Mouse (Mus musculus): ENCODE results near the gene Cdk14.

GRCm38 (mm10) chr5:5185987-5186742 is 233.9 kb downstream of the Cdk14 start:
- TF ChIP-seq CTCF (IDR thresholded peaks at IDR 0.05; ENCODE audit: borderline replicate concordance, insufficient read depth, low read depth, low read length) (no peak), POLR2A (IDR thresholded peaks at IDR 0.05; ENCODE audit: borderline replicate concordance, insufficient read depth, low read length) (no peak)

Measured in cerebellum, adult 2 months (tissue).